Mouse (Mus musculus): Measurements from ENCODE around the gene Ankrd40. TPM values are rescaled to one million over a fixed set of nuclear protein-coding genes. Genes with fewer than 3 reads are reported as not detected.

The Ankrd40 gene
- polyA plus RNA-seq, 1 experiment from 2014 or later, result 59.2 TPM

DNA sequence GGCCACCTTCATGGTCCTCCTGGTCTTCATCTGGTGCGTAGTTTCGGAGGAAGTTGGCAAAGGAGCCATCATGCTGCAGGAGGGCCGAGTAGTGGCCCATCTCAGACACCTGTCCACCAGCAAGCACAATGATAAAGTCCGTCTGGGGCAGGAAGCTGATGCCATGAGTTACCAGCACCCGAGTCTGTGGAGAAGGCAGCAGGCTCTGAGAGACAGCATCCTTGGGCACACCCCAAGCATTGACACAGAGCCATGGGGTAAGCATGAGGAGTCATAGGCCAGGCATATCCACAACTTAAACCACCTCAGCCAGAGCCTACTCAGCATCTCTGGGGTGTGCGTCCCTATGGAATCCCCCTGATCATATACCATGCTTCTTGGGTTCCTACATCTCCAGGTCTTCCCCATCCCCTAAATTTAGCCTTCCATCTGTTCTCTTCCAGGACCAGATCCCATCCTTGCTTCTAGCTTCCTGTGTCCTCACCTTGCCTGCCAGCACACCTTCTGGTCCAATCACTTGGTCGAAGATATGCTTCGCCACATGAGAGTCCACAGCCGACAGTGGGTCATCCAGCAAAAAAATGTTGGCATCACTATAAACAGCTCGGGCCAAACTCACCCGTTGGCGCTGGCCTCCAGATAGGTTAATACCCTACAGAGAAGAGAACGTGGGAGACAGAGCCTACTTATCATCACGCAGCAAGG is 33.5 kb downstream of the Ankrd40 start:
- Histone ChIP-seq H3K4me3 (ENCODE audit: control insufficient read depth in 1 of 2, insufficient read depth in 1 of 2, low read depth in 1 of 2, low read length in 2 of 2) (no peak overlapping the region), H3K4me2 (ENCODE audit: low read length) (no peak overlapping the region), H3K36me3 (ENCODE audit: control insufficient read depth, insufficient read depth, low read length) (no peaks in the 10 kb centered on the region), H3K4me1 (ENCODE audit: control insufficient read depth in 2 of 2, insufficient read depth in 2 of 2, low read length in 2 of 2) (no peaks in the 10 kb centered on the region; a peak in 1 of 4 replicates), H3K27ac (replicated peaks in 1 of 2; ENCODE audit: control insufficient read depth in 1 of 2, insufficient read depth in 1 of 2, low read depth in 2 of 2, low read length in 2 of 2) (no peak overlapping the region), H3K9ac (ENCODE audit: low read length) (no peak overlapping the region), H3K27me3 (ENCODE audit: control insufficient read depth, insufficient read depth, low read length) (no peaks in the 10 kb centered on the region), H3K9me3 (ENCODE audit: control insufficient read depth, low read length) (no peaks in the 10 kb centered on the region)
- 86% methylated on average over 14 of the region's 14 CpGs for WGBS
- no peak for ATAC-seq (ENCODE audit: insufficient number of reproducible peaks, insufficient read depth, low FRiP score, low read depth)

DNA sequence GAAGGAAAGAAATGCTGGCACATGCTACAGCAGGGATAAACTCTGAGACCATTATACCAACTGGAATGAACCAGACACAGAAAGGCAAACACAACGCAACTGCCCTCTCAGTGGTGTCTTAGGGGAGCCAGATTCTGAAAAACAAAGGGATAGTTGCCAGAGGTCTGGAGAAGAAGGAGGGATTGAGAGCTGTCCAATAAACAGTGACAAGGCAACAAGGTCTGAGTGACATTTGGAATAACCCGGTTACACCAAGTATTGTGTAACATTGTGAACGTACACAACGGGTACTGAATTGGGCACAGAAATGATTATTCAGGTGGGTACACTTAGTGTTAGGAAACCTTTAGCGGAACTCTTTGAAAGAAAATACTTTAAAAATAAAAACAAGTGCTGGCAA is 34.3 kb downstream of the Ankrd40 start:
- H3K27me3 ChIP-seq (ENCODE audit: control insufficient read depth, insufficient read depth, low read length), result no peaks in the 10 kb centered on the region
- H3K4me1 ChIP-seq (ENCODE audit: control insufficient read depth in 2 of 2, insufficient read depth in 2 of 2, low read length in 2 of 2), result no peaks in the 10 kb centered on the region; a peak in 1 of 4 replicates
- no peaks in the 10 kb centered on the region for H3K9me3 ChIP-seq (ENCODE audit: control insufficient read depth, low read length)
- no peak overlapping the region for H3K4me3 ChIP-seq (ENCODE audit: control insufficient read depth in 1 of 2, insufficient read depth in 1 of 2, low read depth in 1 of 2, low read length in 2 of 2)
- H3K9ac ChIP-seq (ENCODE audit: low read length), result no peak overlapping the region
- no peak overlapping the region for H3K4me2 ChIP-seq (ENCODE audit: low read length)
- ATAC-seq (ENCODE audit: insufficient number of reproducible peaks, insufficient read depth, low FRiP score, low read depth), result no peak
- 85% methylated on average over 5 of the region's 5 CpGs for WGBS
- no peak overlapping the region for H3K27ac ChIP-seq (replicated peaks in 1 of 2; ENCODE audit: control insufficient read depth in 1 of 2, insufficient read depth in 1 of 2, low read depth in 2 of 2, low read length in 2 of 2)
- H3K36me3 ChIP-seq (ENCODE audit: control insufficient read depth, insufficient read depth, low read length), result no peaks in the 10 kb centered on the region

DNA sequence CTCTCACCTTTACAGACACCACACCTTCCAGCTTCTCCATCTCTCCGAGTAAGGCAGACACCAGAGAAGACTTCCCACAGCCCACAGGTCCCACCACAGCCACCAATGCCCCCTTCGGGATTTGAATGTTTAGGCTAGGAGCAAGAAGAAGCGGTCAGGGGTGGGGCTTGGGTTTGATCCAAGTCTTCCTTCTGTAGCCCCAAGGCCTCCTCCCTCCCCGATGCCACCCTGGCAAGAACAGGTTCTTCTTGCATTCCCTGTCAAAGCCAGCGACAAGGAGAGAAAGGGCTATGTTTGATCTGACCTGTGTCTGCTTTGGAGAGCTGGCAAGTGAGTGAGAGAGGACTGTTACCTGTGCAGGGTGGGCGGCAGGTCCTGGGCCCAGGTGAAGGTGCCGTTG is 35.9 kb downstream of the Ankrd40 start:
- H3K4me2 ChIP-seq (ENCODE audit: low read length), result no peak overlapping the region
- H3K36me3 ChIP-seq (ENCODE audit: control insufficient read depth, insufficient read depth, low read length), result no peaks in the 10 kb centered on the region
- ATAC-seq (ENCODE audit: insufficient number of reproducible peaks, insufficient read depth, low FRiP score, low read depth), result no peak
- no peak overlapping the region for H3K9ac ChIP-seq (ENCODE audit: low read length)
- no peaks in the 10 kb centered on the region for H3K9me3 ChIP-seq (ENCODE audit: control insufficient read depth, low read length)
- H3K27ac ChIP-seq (replicated peaks in 1 of 2; ENCODE audit: control insufficient read depth in 1 of 2, insufficient read depth in 1 of 2, low read depth in 2 of 2, low read length in 2 of 2), result no peak overlapping the region
- no peaks in the 10 kb centered on the region for H3K27me3 ChIP-seq (ENCODE audit: control insufficient read depth, insufficient read depth, low read length)
- 70% methylated on average over 7 of the region's 7 CpGs for WGBS
- no peaks in the 10 kb centered on the region; a peak in 1 of 4 replicates for H3K4me1 ChIP-seq (ENCODE audit: control insufficient read depth in 2 of 2, insufficient read depth in 2 of 2, low read length in 2 of 2)
- no peak overlapping the region for H3K4me3 ChIP-seq (ENCODE audit: control insufficient read depth in 1 of 2, insufficient read depth in 1 of 2, low read depth in 1 of 2, low read length in 2 of 2)

DNA sequence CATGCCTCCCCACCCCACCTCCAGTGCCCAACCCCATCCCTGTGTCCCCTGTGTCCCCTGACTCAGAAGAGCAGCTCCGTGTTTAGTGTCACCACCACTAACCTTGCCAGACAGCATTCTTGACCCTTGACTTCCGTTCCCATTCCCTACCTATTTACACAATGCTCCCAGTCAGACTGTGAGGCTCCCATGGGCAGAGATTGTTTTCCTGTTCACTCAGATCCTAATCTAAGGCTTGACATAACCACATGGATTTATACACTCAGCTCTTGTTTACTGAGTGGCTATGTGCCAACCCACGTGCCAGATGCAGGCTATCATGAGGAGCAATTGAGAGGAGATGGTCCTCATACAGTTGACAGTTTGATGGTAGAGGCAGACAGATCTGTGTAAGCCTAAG is 37.5 kb downstream of the Ankrd40 start:
- Histone ChIP-seq H3K4me1 (ENCODE audit: control insufficient read depth in 2 of 2, insufficient read depth in 2 of 2, low read length in 2 of 2) (no peaks in the 10 kb centered on the region), H3K9ac (ENCODE audit: low read length) (no peak overlapping the region), H3K4me2 (ENCODE audit: low read length) (no peak overlapping the region), H3K27ac (replicated peaks in 1 of 2; ENCODE audit: control insufficient read depth in 1 of 2, insufficient read depth in 1 of 2, low read depth in 2 of 2, low read length in 2 of 2) (no peak overlapping the region), H3K9me3 (ENCODE audit: control insufficient read depth, low read length) (no peaks in the 10 kb centered on the region), H3K36me3 (ENCODE audit: control insufficient read depth, insufficient read depth, low read length) (no peaks in the 10 kb centered on the region), H3K4me3 (ENCODE audit: control insufficient read depth in 1 of 2, insufficient read depth in 1 of 2, low read depth in 1 of 2, low read length in 2 of 2) (no peak overlapping the region), H3K27me3 (ENCODE audit: control insufficient read depth, insufficient read depth, low read length) (no peaks in the 10 kb centered on the region)
- WGBS, result 57% methylated on average over 3 of the region's 3 CpGs
- no peak for ATAC-seq (ENCODE audit: insufficient number of reproducible peaks, insufficient read depth, low FRiP score, low read depth)

DNA sequence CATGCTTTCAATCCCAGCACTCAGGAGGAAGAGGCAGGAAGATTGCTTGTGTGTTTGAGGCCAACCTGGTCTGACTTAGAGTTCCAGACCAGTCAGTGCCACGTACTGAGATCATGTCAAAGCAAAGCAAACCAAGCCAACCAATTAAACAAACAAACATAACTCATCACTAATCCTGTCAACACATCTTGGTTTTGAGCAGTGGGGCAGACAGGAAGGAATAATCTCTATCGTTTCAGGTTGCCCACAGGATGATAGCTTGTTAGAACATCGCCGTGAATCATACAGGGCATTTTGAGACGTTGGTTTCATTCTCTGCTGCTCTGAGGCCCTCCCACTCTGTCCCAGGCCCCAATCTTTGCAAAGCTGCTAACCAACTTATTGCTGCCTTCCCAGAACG is 42.2 kb downstream of the Ankrd40 start:
- H3K27ac ChIP-seq (replicated peaks in 1 of 2; ENCODE audit: control insufficient read depth in 1 of 2, insufficient read depth in 1 of 2, low read depth in 2 of 2, low read length in 2 of 2), result no peak overlapping the region
- no peak overlapping the region for H3K4me3 ChIP-seq (ENCODE audit: control insufficient read depth in 1 of 2, insufficient read depth in 1 of 2, low read depth in 1 of 2, low read length in 2 of 2)
- no peak overlapping the region for H3K4me2 ChIP-seq (ENCODE audit: low read length)
- no peaks in the 10 kb centered on the region for H3K4me1 ChIP-seq (ENCODE audit: control insufficient read depth in 2 of 2, insufficient read depth in 2 of 2, low read length in 2 of 2)
- peaks cover 4% of the 10 kb centered on the region; the same call in 1 of the 2 replicates for H3K27me3 ChIP-seq (ENCODE audit: control insufficient read depth, insufficient read depth, low read length)
- no peaks in the 10 kb centered on the region for H3K9me3 ChIP-seq (ENCODE audit: control insufficient read depth, low read length)
- H3K9ac ChIP-seq (ENCODE audit: low read length), result no peak overlapping the region
- no peak for ATAC-seq (ENCODE audit: insufficient number of reproducible peaks, insufficient read depth, low FRiP score, low read depth)
- 73% methylated on average over 6 of the region's 6 CpGs for WGBS
- H3K36me3 ChIP-seq (ENCODE audit: control insufficient read depth, insufficient read depth, low read length), result no peaks in the 10 kb centered on the region

DNA sequence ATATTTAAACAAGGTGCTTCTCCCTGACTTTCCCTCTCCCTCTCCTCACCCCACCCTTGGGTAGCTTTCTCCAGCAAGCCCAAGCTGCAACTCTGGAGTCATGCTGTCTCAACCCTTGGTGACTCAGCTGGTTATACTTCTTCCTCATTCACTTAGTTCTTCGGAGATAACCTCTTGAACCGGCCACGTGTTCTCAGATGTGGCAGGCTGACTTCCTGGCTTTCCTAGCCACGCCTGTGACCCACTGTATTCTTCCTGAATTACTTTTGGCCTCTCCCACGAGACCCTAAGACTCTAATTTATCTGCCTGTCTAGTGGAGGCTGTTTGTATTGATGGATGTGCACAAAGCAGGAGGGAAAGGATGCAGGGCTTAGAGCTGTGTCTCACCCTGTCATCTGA is 43.0 kb downstream of the Ankrd40 start:
- no peaks in the 10 kb centered on the region for H3K9me3 ChIP-seq (ENCODE audit: control insufficient read depth, low read length)
- no peak for ATAC-seq (ENCODE audit: insufficient number of reproducible peaks, insufficient read depth, low FRiP score, low read depth)
- WGBS, result 23% methylated on average over 5 of the region's 5 CpGs

DNA sequence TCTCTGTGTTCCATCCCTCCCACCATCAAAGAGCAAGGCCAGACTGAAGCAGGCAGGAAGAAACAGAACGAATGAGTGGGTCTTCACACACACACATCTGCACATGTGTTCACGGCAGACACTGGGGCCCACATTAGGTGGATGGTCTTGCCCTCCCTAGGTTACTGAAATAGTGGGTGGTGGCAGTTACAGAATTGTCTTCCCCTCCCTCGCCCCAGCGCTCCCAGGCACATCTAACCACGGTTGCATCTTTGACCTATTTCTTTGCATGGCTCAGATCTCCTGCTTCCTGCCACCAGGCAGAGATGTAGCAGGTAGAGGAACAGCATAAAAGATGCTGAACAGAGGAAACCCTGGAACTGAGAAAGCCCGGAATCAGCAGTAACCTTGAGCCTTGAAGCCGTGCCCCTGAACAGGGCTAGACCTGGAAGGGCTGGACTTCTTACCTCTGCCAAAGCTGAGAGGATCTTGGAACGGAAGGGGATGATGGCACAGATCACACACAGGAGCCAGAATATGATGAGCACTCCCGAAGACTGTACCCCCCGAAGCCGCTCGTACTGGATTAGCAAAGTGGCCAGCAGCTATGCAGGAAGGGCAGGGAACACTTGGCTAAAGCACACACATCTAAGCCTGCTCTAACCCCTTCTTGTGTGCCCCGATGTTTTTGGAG is 46.6 kb downstream of the Ankrd40 start:
- H3K27me3 ChIP-seq (ENCODE audit: control insufficient read depth, insufficient read depth, low read length), result peaks cover 4% of the 10 kb centered on the region; the same call in 1 of the 2 replicates
- ATAC-seq (ENCODE audit: insufficient number of reproducible peaks, insufficient read depth, low FRiP score, low read depth), result no peak
- no peaks in the 10 kb centered on the region for H3K36me3 ChIP-seq (ENCODE audit: control insufficient read depth, insufficient read depth, low read length)
- H3K4me1 ChIP-seq (ENCODE audit: control insufficient read depth in 2 of 2, insufficient read depth in 2 of 2, low read length in 2 of 2), result no peaks in the 10 kb centered on the region
- H3K4me2 ChIP-seq (ENCODE audit: low read length), result no peak overlapping the region
- WGBS, result 83% methylated on average over 13 of the region's 13 CpGs
- no peak overlapping the region for H3K9ac ChIP-seq (ENCODE audit: low read length)
- no peak overlapping the region for H3K27ac ChIP-seq (replicated peaks in 1 of 2; ENCODE audit: control insufficient read depth in 1 of 2, insufficient read depth in 1 of 2, low read depth in 2 of 2, low read length in 2 of 2)
- H3K9me3 ChIP-seq (ENCODE audit: control insufficient read depth, low read length), result no peaks in the 10 kb centered on the region
- no peak overlapping the region for H3K4me3 ChIP-seq (ENCODE audit: control insufficient read depth in 1 of 2, insufficient read depth in 1 of 2, low read depth in 1 of 2, low read length in 2 of 2)

More for the DNA sequence above, 43.0 kb downstream of the Ankrd40 start:
- H3K27me3 ChIP-seq (ENCODE audit: control insufficient read depth, insufficient read depth, low read length), result peaks cover 4% of the 10 kb centered on the region; the same call in 1 of the 2 replicates
- H3K4me2 ChIP-seq (ENCODE audit: low read length), result no peak overlapping the region
- no peak overlapping the region for H3K9ac ChIP-seq (ENCODE audit: low read length)
- H3K27ac ChIP-seq (replicated peaks in 1 of 2; ENCODE audit: control insufficient read depth in 1 of 2, insufficient read depth in 1 of 2, low read depth in 2 of 2, low read length in 2 of 2), result no peak overlapping the region
- H3K36me3 ChIP-seq (ENCODE audit: control insufficient read depth, insufficient read depth, low read length), result no peaks in the 10 kb centered on the region
- no peak overlapping the region for H3K4me3 ChIP-seq (ENCODE audit: control insufficient read depth in 1 of 2, insufficient read depth in 1 of 2, low read depth in 1 of 2, low read length in 2 of 2)
- H3K4me1 ChIP-seq (ENCODE audit: control insufficient read depth in 2 of 2, insufficient read depth in 2 of 2, low read length in 2 of 2), result no peaks in the 10 kb centered on the region

All from heart, embryonic 14.5 days (tissue).